Comparison of ENCODE assay signal across 9 mouse cellular contexts in the genomic region with DNA sequence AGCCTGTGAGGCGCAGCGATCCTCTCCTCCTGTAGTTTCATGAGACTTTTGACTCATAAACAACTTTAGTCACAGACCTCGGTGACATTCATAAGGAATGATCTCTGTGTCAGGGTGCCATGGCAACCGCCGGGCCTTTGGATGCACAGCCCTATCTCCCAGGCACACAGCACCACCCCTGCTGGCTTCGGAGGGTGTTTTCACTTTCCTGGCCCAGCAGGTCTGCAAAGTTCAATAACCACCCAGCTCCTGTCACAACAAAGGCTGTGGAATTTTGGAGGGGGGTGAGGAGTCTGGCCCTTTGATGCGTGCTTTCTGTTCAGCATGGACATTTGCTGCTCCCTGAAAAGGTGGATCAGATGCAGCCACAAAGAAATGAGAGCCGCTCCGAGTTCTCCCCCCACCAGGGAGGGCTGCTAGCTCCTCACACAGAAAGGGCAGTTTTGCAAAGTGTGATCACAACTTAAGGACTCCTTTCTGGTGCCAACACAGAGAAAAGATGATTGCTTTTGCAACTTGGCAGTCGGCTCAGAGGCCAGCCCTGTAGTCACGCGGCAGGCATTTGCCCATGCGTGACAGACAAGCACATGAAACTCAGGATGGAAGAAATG.
DNase-seq lines count a peak whose midpoint lies in the region; ATAC-seq and TF ChIP-seq lines count a peak whose summit lies in the region.
"Had no signal": no experiment of that assay in that cellular context is flagged by ENCODE, and none has a peak within 500 bp of the region (broad histone marks: within the 10 kb centered on the region; RNA-seq: fewer than 3 reads in every experiment).

No protein-coding gene starts in this region.

- no peaks in the 10 kb centered on the region for H3K9me3 ChIP-seq in embryonic facial prominence, embryonic 10.5 days
- H3K9me3 ChIP-seq in limb, embryonic 13.5 days, result no peaks in the 10 kb centered on the region
- H3K9me3 ChIP-seq: lung, embryonic 15.5 days had no signal

- peaks cover 8% of the 10 kb centered on the region; the same call in 1 of the 2 replicates for H3K36me3 ChIP-seq in embryonic facial prominence, embryonic 10.5 days (replicated peaks)
- no peaks in the 10 kb centered on the region for H3K36me3 ChIP-seq in kidney, adult 2 months (ENCODE audit: control insufficient read depth, insufficient read depth, low read length)
- peaks cover 31% of the 10 kb centered on the region for H3K36me3 ChIP-seq in limb, embryonic 13.5 days
- H3K36me3 ChIP-seq: lung, embryonic 15.5 days had no signal

- H3K27ac ChIP-seq in embryonic facial prominence, embryonic 10.5 days (replicated peaks), result peak overlapping the region; percentile 4
- no peak overlapping the region for H3K27ac ChIP-seq in kidney, adult 2 months (ENCODE audit: insufficient read depth, low read depth, low read length)
- no peak overlapping the region for H3K27ac ChIP-seq in limb, embryonic 13.5 days
- H3K27ac ChIP-seq: lung, embryonic 15.5 days had no signal

- no peak overlapping the region for H3K9ac ChIP-seq in limb, embryonic 13.5 days
- H3K9ac ChIP-seq: lung, embryonic 15.5 days had no signal

- H3K4me2 ChIP-seq in limb, embryonic 13.5 days (replicated peaks), result no peak overlapping the region
- H3K4me2 ChIP-seq: lung, embryonic 15.5 days had no signal

- TF ChIP-seq CTCF in kidney, adult 2 months (conservative IDR thresholded peaks at IDR 0.05; ENCODE audit: insufficient read depth, insufficient read length, low read depth, low read length), result no peak

- WGBS in embryonic facial prominence, embryonic 10.5 days, result 23% methylated on average over 13 of the region's 13 CpGs
- WGBS in kidney, adult 2 months, result 28% methylated on average over 13 of the region's 13 CpGs
- WGBS in limb, embryonic 13.5 days, result 31% methylated on average over 13 of the region's 13 CpGs

- H3K4me1 ChIP-seq in embryonic facial prominence, embryonic 10.5 days, result peaks cover 21% of the 10 kb centered on the region
- H3K4me1 ChIP-seq in kidney, adult 2 months (ENCODE audit: control insufficient read depth, insufficient read depth, low read length), result no peaks in the 10 kb centered on the region
- H3K4me1 ChIP-seq in limb, embryonic 13.5 days, result peaks cover 11% of the 10 kb centered on the region; the same call in 1 of the 2 replicates
- H3K4me1 ChIP-seq: lung, embryonic 15.5 days had no signal

- peak overlapping the region; percentile 8; the same call in 1 of the 2 replicates for H3K4me3 ChIP-seq in embryonic facial prominence, embryonic 10.5 days
- no peak overlapping the region for H3K4me3 ChIP-seq in kidney, adult 2 months (ENCODE audit: insufficient read depth, low read depth, low read length)
- H3K4me3 ChIP-seq in limb, embryonic 13.5 days, result no peak overlapping the region
- H3K4me3 ChIP-seq: lung, embryonic 15.5 days had no signal

- peak; percentile 16 to 46 for DNase-seq in layer of hippocampus, adult 18-20 months (ENCODE audit: low spot score in 2 of 2)
- DNase-seq in layer of hippocampus, postnatal 25 days (ENCODE audit: extremely low spot score in 1 of 2, low spot score in 1 of 2), result no peak
- peak; percentile 71 for DNase-seq in embryonic facial prominence, embryonic 10.5 days (ENCODE audit: low spot score)
- DNase-seq in kidney, adult 2 months, result peak; percentile 73
- DNase-seq in right cerebral cortex, postnatal 36 days (ENCODE audit: low spot score in 2 of 2), result peak; percentile 35

- ATAC-seq in limb, embryonic 13.5 days (ENCODE audit: low FRiP score, low read depth), result peak; percentile 51; the same call in 1 of the 2 replicates
- ATAC-seq in megakaryocyte, adult 5-6 weeks (ENCODE audit: poor library complexity, severe bottlenecking), result no peak
- no peak for ATAC-seq in erythroid progenitor cell, adult 5-6 weeks (replicated peaks; ENCODE audit: low FRiP score, poor library complexity, severe bottlenecking)

- no peak for TF ChIP-seq POLR2A in kidney, adult 2 months (IDR thresholded peaks at IDR 0.05; ENCODE audit: low read depth, low read length)

- H3K27me3 ChIP-seq in embryonic facial prominence, embryonic 10.5 days (replicated peaks; ENCODE audit: low read depth, poor library complexity, severe bottlenecking), result 0 out of 2 replicates have a peak, but pooled peaks cover 6% of the 10 kb centered on the region
- no peaks in the 10 kb centered on the region for H3K27me3 ChIP-seq in kidney, adult 2 months (replicated peaks; ENCODE audit: control insufficient read depth, insufficient read depth, low read length)
- no peaks in the 10 kb centered on the region for H3K27me3 ChIP-seq in limb, embryonic 13.5 days
- H3K27me3 ChIP-seq: lung, embryonic 15.5 days had no signal

Comparison
In these comparisons a context has a peak if more than half of its experiments do, and no peak if none do; other contexts are left out.
1. DNase-seq: peak in layer of hippocampus, adult 18-20 months (2 of 2), embryonic facial prominence, embryonic 10.5 days (single experiment), kidney, adult 2 months (single experiment) and right cerebral cortex, postnatal 36 days (2 of 2); none in layer of hippocampus, postnatal 25 days (0 of 2).